Mouse (Mus musculus) stomach, embryonic 16.5 days (tissue): ENCODE measurements at regions not wholly inside any gene's neighbourhood (a gene's known extent, or its start where the extent isn't known, plus 50 kb on each side); places are given as distances from the start of the nearest gene placed in this dataset.

ENCODE experiments used
- ATAC-seq: fragments of 200-750 bp; cut with Nextera tagmentation; 2 replicates; pipeline ENCODE4 v1.8.0; 2017; ENCODE audit warnings: moderate number of reproducible peaks, moderate TSS enrichment; ENCODE audit not compliant: insufficient read depth, low FRiP score
- H3K27ac ChIP-seq: fragments of 300-500 bp; sonication (generic); 2 replicates; pipeline ENCODE4 v1.5.1; 2014; ENCODE audit warnings: low read length
- H3K27me3 ChIP-seq: fragments of 300-500 bp; sonication (generic); 2 replicates; pipeline ENCODE4 v1.6.1; 2014; ENCODE audit warnings: low read length, control low read depth, mixed read lengths; ENCODE audit not compliant: control insufficient read depth, insufficient read depth
- H3K36me3 ChIP-seq: fragments of 300-500 bp; sonication (generic); 2 replicates; pipeline ENCODE4 v1.6.1; 2014; ENCODE audit warnings: low read length; ENCODE audit not compliant: control insufficient read depth, insufficient read depth
- H3K4me1 ChIP-seq: fragments of 300-500 bp; sonication (generic); 2 replicates; pipeline ENCODE4 v1.6.1; 2014; ENCODE audit warnings: low read length, control low read depth, mixed read lengths; ENCODE audit not compliant: control insufficient read depth, insufficient read depth
- H3K4me2 ChIP-seq: fragments of 300-500 bp; sonication (generic); 2 replicates; pipeline ENCODE4 v1.6.1; 2014; ENCODE audit warnings: low read depth, low read length, mixed read lengths
- H3K4me3 ChIP-seq: fragments of 300-500 bp; sonication (generic); replicated peaks from 2 replicates; pipeline ENCODE4 v1.5.1; 2014; ENCODE audit warnings: mild to moderate bottlenecking, low read length
- H3K9ac ChIP-seq: fragments of 300-500 bp; sonication (generic); 2 replicates; pipeline ENCODE4 v1.6.1; 2014; ENCODE audit warnings: low read length
- H3K9me3 ChIP-seq: fragments of 300-500 bp; sonication (generic); replicated peaks from 2 replicates; pipeline ENCODE4 v1.6.1; 2016; ENCODE audit warnings: low read length, control low read depth; ENCODE audit not compliant: control insufficient read depth
- WGBS: fragments of 180-500 bp; shearing (Covaris S2); extraction: QIAGEN DNeasy Blood & Tissue Kit; methylation state at CpG from one replicate; pipeline ENCODE4 v1.1.7; 2014; 5-methylcytosine and 5-hydroxymethylcytosine counted together

DNA sequence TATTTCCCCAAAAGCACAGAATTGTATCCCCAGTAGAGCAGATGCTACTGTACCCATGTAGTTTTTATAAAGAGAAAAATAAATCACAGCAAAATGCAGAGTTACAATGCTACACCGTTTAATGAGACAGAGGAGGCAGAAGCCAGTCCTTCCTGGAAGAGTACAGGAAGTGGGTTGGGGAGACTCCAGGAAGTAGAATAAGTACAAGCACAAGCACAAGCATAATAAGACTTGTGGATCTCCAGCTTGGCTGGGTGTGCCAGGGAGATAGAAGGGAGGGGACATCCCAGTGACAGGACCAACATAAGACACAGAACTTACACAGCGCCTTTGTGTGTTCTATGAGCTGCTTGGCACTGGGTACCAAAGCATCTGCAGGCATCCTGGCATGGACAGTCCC lies 67.3 kb upstream of the Ubl3 start:
- Histone ChIP-seq H3K27ac (no peak overlapping the region), H3K4me3 (no peak overlapping the region), H3K4me1 (no peaks in the 10 kb centered on the region; the same call in 1 of the 2 replicates), H3K9me3 (peaks cover 3% of the 10 kb centered on the region; the same call in 1 of the 2 replicates), H3K9ac (no peak overlapping the region), H3K36me3 (no peaks in the 10 kb centered on the region), H3K27me3 (no peaks in the 10 kb centered on the region), H3K4me2 (no peak overlapping the region)
- whole genome bisulfite sequencing, result 75% methylated on average over 2 of the region's 2 CpGs
- ATAC-seq, result no peak

DNA sequence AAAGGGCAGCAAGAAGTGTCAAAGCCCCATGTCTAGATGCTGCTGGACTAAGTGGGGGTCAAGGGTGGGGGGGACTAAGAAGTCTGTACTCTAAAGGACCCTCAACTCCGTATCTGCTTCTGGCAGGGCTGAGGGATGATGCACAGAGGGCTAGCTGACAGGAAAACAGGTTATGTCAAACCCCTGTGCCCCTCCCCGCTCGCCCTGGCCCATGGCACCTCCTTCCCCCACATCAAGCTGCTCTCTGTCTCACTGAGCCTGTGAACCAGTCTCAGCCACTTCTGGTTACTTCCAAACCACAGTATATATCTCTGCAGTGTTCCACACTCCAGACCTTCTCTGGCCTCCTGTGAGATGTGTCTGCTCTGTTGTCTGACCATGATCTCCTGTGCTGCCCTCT lies 63.8 kb upstream of the Ubl3 start:
- no peak overlapping the region for H3K4me3 ChIP-seq
- no peaks in the 10 kb centered on the region; the same call in 1 of the 2 replicates for H3K4me1 ChIP-seq
- no peak overlapping the region for H3K27ac ChIP-seq
- no peak for ATAC-seq
- H3K36me3 ChIP-seq, result no peaks in the 10 kb centered on the region
- no peak overlapping the region for H3K4me2 ChIP-seq
- no peak overlapping the region for H3K9ac ChIP-seq
- H3K9me3 ChIP-seq, result peaks cover 3% of the 10 kb centered on the region; the same call in 1 of the 2 replicates
- H3K27me3 ChIP-seq, result no peaks in the 10 kb centered on the region
- 76% methylated on average over 3 of the region's 3 CpGs for WGBS

DNA sequence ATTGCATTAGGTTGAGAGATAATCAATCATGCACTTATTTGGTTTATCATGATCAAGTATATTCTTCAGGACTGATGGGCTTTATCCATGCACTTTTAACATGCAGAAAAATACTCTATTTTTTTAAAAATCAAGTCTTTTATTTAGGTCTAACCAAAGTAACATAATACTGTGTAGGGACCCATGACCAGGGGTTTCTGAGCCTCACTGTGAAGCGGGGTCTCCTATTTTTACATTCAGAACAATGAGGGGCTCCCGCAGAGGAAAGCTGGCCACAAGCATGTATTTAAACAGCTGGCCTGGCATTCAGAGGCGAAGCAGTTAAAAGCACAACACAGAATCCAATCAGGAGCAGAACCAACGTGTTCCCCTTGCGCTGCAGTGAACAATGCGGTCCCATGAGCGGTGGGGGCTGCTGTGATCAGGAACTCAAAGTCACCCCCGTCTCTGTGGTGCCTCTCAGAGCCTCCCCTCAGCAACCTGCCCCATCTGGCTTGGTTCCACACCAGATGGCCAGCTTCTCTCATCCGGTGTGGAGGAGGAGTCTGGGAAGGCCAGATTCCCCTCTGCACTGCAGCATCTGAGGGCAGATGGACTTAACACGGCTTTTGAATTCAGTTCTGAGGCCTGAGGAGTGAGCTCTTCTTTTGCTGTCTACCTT lies 63.2 kb upstream of the Ubl3 start:
- no peak overlapping the region for H3K27ac ChIP-seq
- no peaks in the 10 kb centered on the region; the same call in 1 of the 2 replicates for H3K4me1 ChIP-seq
- no peak overlapping the region for H3K4me2 ChIP-seq
- 0 out of 2 replicates have a peak, but pooled peaks have one; percentile 49 for ATAC-seq
- no peak overlapping the region for H3K4me3 ChIP-seq
- H3K27me3 ChIP-seq, result no peaks in the 10 kb centered on the region
- peaks cover 3% of the 10 kb centered on the region; the same call in 1 of the 2 replicates for H3K9me3 ChIP-seq
- H3K9ac ChIP-seq, result no peak overlapping the region
- H3K36me3 ChIP-seq, result no peaks in the 10 kb centered on the region
- WGBS, result 43% methylated on average over 10 of the region's 10 CpGs

DNA sequence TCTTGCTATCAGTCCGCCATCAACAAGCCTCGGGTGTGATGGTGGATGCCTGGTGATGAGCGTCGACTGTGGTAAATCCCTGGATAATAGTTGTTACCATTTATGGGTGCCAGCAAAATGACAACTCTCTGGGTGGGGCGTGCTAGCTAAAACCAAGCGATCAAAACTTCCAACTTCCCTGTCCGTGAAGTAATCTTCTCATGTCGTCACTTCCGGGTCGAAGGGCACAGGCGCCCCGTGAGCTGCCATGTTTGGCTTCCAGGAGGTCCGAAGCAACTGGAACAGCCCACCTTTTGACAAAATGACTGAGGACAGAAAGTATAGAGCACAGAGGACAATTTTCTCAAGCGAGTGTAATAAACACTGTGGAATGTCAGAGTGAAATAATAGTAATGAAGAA lies 62.5 kb upstream of the Ubl3 start:
- ATAC-seq, result no peak
- Histone ChIP-seq H3K9ac (no peak overlapping the region), H3K27ac (no peak overlapping the region), H3K4me1 (no peaks in the 10 kb centered on the region; the same call in 1 of the 2 replicates), H3K4me3 (no peak overlapping the region), H3K9me3 (peaks cover 3% of the 10 kb centered on the region; the same call in 1 of the 2 replicates), H3K27me3 (no peaks in the 10 kb centered on the region), H3K4me2 (no peak overlapping the region), H3K36me3 (no peaks in the 10 kb centered on the region)
- 90% methylated on average over 14 of the region's 14 CpGs for WGBS

GRCm38 (mm10) chr5:148611323-148611722 lies 58.7 kb upstream of the Ubl3 start:
- no peak for ATAC-seq
- peaks cover 12% of the 10 kb centered on the region for H3K4me1 ChIP-seq
- no peaks in the 10 kb centered on the region for H3K27me3 ChIP-seq
- WGBS, result 77% methylated on average over 5 of the region's 5 CpGs
- H3K4me2 ChIP-seq, result no peak overlapping the region
- H3K9me3 ChIP-seq, result no peaks in the 10 kb centered on the region
- no peaks in the 10 kb centered on the region for H3K36me3 ChIP-seq
- H3K9ac ChIP-seq, result no peak overlapping the region
- no peak overlapping the region for H3K4me3 ChIP-seq
- no peak overlapping the region for H3K27ac ChIP-seq

GRCm38 (mm10) chr5:148609506-148609880 lies 56.9 kb upstream of the Ubl3 start:
- Histone ChIP-seq H3K27me3 (no peaks in the 10 kb centered on the region), H3K9me3 (no peaks in the 10 kb centered on the region), H3K4me1 (peaks cover 12% of the 10 kb centered on the region; the same call in 1 of the 2 replicates), H3K4me2 (no peak overlapping the region), H3K4me3 (no peak overlapping the region), H3K36me3 (no peaks in the 10 kb centered on the region), H3K9ac (no peak overlapping the region), H3K27ac (no peak overlapping the region)
- no peak for ATAC-seq
- WGBS, result 67% methylated on average over 9 of the region's 9 CpGs

DNA sequence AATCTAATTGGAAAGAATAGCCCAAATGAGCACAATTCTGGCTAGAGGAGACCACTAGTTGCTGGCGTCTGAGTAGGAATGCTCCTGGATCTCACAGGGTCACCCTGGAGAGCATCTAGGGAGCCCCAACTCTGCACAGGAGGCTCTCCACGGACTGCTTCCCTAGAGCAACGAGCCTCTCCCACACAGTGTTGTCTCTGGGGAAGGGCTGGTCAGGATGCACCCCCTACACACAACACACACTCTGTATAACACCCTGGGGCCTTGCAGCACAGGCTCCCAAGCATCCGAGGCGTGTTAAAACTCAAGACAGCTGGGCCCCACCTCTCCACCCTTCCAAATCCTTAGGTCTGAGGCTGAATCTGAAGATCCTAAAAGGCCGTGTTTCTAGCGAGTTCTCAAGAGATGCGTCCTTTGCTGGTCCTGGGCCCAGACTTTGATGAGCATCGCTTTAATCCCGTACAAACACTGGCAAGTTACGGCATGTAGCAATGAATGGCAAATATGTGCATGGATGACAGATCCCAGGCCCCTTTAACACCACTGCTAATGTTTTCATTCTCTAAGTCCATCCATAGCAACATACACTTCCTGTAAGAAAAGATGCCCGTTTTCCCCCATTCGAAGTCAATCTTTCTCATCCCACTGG lies 56.4 kb upstream of the Ubl3 start:
- H3K36me3 ChIP-seq, result no peaks in the 10 kb centered on the region
- no peaks in the 10 kb centered on the region for H3K9me3 ChIP-seq
- no peak for ATAC-seq
- H3K4me3 ChIP-seq, result no peak overlapping the region
- WGBS, result 66% methylated on average over 13 of the region's 13 CpGs
- peaks cover 12% of the 10 kb centered on the region; the same call in 1 of the 2 replicates for H3K4me1 ChIP-seq
- no peak overlapping the region for H3K27ac ChIP-seq
- H3K4me2 ChIP-seq, result no peak overlapping the region
- H3K27me3 ChIP-seq, result no peaks in the 10 kb centered on the region
- H3K9ac ChIP-seq, result no peak overlapping the region

DNA sequence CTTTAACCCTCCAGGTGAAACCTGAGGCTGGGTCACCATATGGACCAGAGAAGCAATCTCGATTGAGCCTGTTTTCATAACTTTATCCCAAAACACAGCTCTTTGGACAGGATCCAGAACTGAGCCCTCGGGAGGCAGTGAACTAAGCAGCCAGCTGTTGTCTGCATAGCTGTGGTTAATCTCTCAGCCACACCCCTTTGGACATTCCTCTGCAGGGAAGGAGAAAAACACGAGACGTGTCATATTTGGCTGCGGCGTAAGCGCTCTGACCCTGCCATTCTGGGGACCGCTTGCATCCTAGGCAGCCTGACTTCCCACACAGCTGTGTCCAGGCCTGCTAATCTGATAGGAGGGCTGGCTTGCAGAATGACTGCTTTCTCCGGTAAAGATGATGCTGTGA lies 55.6 kb upstream of the Ubl3 start:
- H3K9me3 ChIP-seq, result no peaks in the 10 kb centered on the region
- no peaks in the 10 kb centered on the region for H3K36me3 ChIP-seq
- no peak overlapping the region for H3K9ac ChIP-seq
- peak overlapping the region; percentile 46 for H3K27ac ChIP-seq
- peaks cover 12% of the 10 kb centered on the region; the same call in 1 of the 2 replicates for H3K4me1 ChIP-seq
- H3K27me3 ChIP-seq, result no peaks in the 10 kb centered on the region
- no peak overlapping the region for H3K4me3 ChIP-seq
- WGBS, result 12% methylated on average over 9 of the region's 9 CpGs
- H3K4me2 ChIP-seq, result no peak overlapping the region
- peak; percentile 58; the same call in 1 of the 2 replicates for ATAC-seq

- 88% methylated on average over 8 of the region's 8 CpGs for WGBS
- Histone ChIP-seq H3K9me3 (no peaks in the 10 kb centered on the region), H3K27me3 (no peaks in the 10 kb centered on the region), H3K4me3 (no peak overlapping the region), H3K4me2 (no peak overlapping the region), H3K4me1 (peaks cover 12% of the 10 kb centered on the region; the same call in 1 of the 2 replicates), H3K36me3 (no peaks in the 10 kb centered on the region), H3K27ac (no peak overlapping the region), H3K9ac (no peak overlapping the region)
- ATAC-seq, result no peak
These were observed 53.1 kb upstream of the Ubl3 start for GRCm38 (mm10) chr5:148605730-148606129.
